Mouse (Mus musculus): ENCODE measurements around the gene Arih2. TPM values are rescaled to one million over a fixed set of nuclear protein-coding genes. Genes with fewer than 3 reads are reported as not detected.
"Not testable (repeated sequence)": the region's sequence is repeated elsewhere in the genome, so short reads cannot be mapped to it uniquely, and the experiment has no call there.

Arih2 gene
- polyA plus RNA-seq, 1 experiment from 2014 or later, result 54.8 TPM

DNA sequence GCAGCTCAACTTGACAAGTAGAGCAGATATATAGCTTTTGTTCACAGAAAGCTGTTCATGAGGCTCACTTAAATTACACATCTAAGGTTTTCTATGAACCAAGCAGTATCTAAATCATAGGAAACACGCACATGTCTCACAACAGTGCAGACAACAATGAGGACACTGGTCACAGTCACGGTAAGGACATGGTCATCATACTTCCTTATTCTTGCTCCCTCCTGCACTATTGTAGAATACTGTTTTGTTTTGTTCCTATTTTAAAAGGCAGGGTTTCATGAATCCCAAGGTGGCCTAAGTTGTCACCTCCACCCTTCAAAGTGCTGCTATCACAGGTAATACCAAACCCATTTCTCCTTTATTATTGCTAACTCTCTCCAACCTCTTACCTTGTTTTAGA, 9.4 kb downstream of the Arih2 start:
- no peak for ATAC-seq (ENCODE audit: low FRiP score)
- H3K4me3 ChIP-seq, result no peak overlapping the region
- no peaks in the 10 kb centered on the region for H3K27me3 ChIP-seq
- peaks cover 24% of the 10 kb centered on the region for H3K36me3 ChIP-seq
- no peaks in the 10 kb centered on the region for H3K4me1 ChIP-seq
- WGBS, result 89% methylated on average over 2 of the region's 2 CpGs
- no peak overlapping the region for H3K27ac ChIP-seq
- no peaks in the 10 kb centered on the region for H3K9me3 ChIP-seq (replicated peaks)
- H3K9ac ChIP-seq, result no peak overlapping the region
- H3K4me2 ChIP-seq (replicated peaks), result no peak overlapping the region

DNA sequence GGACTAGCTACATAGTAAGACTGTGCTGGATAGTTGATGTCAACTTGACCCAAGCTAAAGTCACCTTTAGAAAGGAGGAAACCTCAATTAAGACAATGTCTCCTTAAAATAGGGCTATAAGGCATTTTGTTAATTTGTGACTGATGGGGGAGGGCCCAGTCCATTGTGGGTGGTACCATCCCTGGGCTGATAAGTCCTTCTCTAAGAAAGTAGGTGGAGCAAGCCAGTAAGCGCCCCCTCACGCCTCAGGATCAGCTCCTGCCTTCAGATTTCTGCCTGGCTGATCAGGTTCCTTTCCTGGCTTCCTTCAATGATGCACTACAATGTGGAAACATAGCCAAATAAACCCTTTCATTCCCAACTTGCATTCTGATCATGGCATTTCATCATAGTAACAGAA, 13.8 kb downstream of the Arih2 start:
- Histone ChIP-seq H3K27me3 (no peaks in the 10 kb centered on the region), H3K4me1 (no peaks in the 10 kb centered on the region), H3K36me3 (peaks cover 11% of the 10 kb centered on the region), H3K9ac (no peak overlapping the region), H3K4me2 (replicated peaks) (no peak overlapping the region), H3K4me3 (no peak overlapping the region), H3K27ac (no peak overlapping the region), H3K9me3 (replicated peaks) (no peaks in the 10 kb centered on the region)
- no peak for ATAC-seq (ENCODE audit: low FRiP score)
- WGBS, result 82% methylated on average over 2 of the region's 2 CpGs

DNA sequence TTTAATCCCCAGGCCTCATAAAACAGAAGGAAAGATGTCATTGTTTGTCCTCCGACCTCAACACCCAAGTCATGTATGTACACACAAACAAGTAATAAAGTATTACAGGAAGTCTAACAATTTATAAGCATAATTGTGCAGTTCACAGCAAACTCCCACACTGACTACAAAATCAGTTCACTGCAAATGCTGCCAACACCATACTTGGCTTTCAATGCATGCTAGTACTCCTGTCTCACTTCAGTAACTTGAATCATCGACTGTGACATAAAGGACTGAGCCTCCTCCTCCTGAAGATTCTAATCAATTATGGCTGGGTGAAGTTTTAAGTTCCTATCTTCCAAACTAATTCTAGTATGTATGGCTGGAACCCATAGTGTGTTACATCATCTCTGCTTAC, 15.3 kb downstream of the Arih2 start:
- no peaks in the 10 kb centered on the region for H3K27me3 ChIP-seq
- 0 out of 2 replicates have a peak, but pooled peaks cover 3% of the 10 kb centered on the region for H3K36me3 ChIP-seq
- WGBS, result 85% methylated on average over 2 of the region's 2 CpGs
- no peak for ATAC-seq (ENCODE audit: low FRiP score)
- no peaks in the 10 kb centered on the region for H3K9me3 ChIP-seq (replicated peaks)
- H3K27ac ChIP-seq, result no peak overlapping the region
- no peak overlapping the region for H3K4me3 ChIP-seq
- H3K4me1 ChIP-seq, result no peaks in the 10 kb centered on the region
- no peak overlapping the region for H3K4me2 ChIP-seq (replicated peaks)
- no peak overlapping the region for H3K9ac ChIP-seq

DNA sequence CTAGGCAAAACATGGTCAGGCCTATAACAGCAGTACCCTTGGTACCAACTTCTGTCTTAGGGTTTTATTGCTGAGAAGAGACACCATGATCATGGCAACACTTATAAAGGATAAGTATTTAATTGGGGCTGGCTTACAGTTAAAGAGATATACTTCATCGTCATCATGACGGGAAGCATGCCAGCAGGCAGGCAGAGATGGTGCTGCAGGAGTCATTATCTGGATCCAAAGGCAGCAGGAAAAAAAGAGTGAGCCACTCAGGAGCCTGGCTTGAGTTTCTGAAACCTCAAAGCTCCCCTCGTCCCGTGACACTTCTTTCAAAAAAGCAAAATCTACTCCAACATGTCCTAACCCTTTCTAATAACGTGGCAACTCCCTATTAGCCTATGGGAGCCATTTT, 16.8 kb downstream of the Arih2 start:
- 90% methylated on average over 5 of the region's 5 CpGs for WGBS
- no peaks in the 10 kb centered on the region for H3K27me3 ChIP-seq
- no peak overlapping the region for H3K9ac ChIP-seq
- no peak overlapping the region for H3K4me2 ChIP-seq (replicated peaks)
- no peak overlapping the region for H3K27ac ChIP-seq
- H3K9me3 ChIP-seq (replicated peaks), result no peaks in the 10 kb centered on the region
- no peaks in the 10 kb centered on the region for H3K4me1 ChIP-seq
- H3K4me3 ChIP-seq, result no peak overlapping the region
- ATAC-seq (ENCODE audit: low FRiP score), result no peak
- 0 out of 2 replicates have a peak, but pooled peaks cover 7% of the 10 kb centered on the region for H3K36me3 ChIP-seq

DNA sequence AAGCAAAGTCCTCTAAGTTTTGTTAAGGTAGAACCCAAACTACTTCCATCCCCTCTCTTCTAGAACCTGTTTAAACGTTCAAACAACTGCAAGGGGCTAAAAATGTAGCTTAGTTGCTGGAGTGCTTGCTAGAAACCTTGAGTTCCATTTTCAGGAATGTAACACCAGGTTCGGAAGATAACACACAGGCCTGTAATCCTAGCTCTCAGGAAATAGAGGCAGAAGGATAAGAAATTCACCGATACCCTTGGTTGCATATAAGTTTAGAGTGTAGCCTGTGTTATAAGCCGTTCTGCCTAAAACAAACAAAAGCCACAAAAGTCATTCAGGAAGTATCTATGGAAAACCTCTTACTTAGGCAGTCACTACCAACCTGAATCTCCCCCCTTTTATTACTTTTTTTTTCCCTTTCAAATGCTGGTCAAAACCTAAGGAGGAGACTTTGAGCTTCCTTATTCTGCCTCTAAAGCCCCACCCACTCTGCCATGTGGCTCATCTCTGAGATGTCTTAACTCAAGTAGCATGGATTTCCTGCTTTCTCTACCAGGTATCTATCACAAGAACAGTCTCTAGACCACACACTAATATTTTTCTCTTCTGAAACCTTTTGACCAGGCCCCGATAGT, 17.4 kb downstream of the Arih2 start:
- H3K36me3 ChIP-seq, result 0 out of 2 replicates have a peak, but pooled peaks cover 7% of the 10 kb centered on the region
- H3K27ac ChIP-seq, result no peak overlapping the region
- ATAC-seq (ENCODE audit: low FRiP score), result no peak
- no peak overlapping the region for H3K4me2 ChIP-seq (replicated peaks)
- WGBS, result 95% methylated on average over 5 of the region's 5 CpGs
- H3K4me1 ChIP-seq, result no peaks in the 10 kb centered on the region
- no peak overlapping the region for H3K9ac ChIP-seq
- no peaks in the 10 kb centered on the region for H3K9me3 ChIP-seq (replicated peaks)
- no peak overlapping the region for H3K4me3 ChIP-seq
- no peaks in the 10 kb centered on the region for H3K27me3 ChIP-seq

DNA sequence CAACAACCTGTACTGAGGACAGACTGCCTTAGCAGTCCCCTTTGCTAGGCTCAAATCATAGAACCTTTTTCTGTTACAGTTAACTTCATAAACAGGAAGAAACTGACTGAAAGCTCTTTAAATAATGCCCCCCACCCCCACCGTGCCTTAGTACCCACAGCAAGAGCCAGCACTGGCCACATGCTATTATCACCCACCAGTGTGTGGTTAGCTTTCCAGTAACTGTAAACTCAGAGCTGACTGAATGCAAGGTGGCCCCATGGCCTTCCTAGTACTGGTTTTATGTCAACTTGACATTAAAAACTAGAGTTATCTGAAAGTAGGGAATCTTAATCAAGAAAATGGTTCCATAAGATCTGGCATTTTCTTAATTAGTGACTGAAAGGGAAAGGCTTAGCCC, 18.5 kb downstream of the Arih2 start:
- no peak overlapping the region for H3K27ac ChIP-seq
- ATAC-seq (ENCODE audit: low FRiP score), result no peak
- WGBS, result 85% methylated on average over 1 of the region's 1 CpGs
- H3K9ac ChIP-seq, result no peak overlapping the region
- H3K4me1 ChIP-seq, result no peaks in the 10 kb centered on the region
- no peak overlapping the region for H3K4me3 ChIP-seq
- H3K36me3 ChIP-seq, result peaks cover 8% of the 10 kb centered on the region; the same call in 1 of the 2 replicates
- no peaks in the 10 kb centered on the region for H3K27me3 ChIP-seq
- H3K4me2 ChIP-seq (replicated peaks), result no peak overlapping the region
- H3K9me3 ChIP-seq (replicated peaks), result no peaks in the 10 kb centered on the region

DNA sequence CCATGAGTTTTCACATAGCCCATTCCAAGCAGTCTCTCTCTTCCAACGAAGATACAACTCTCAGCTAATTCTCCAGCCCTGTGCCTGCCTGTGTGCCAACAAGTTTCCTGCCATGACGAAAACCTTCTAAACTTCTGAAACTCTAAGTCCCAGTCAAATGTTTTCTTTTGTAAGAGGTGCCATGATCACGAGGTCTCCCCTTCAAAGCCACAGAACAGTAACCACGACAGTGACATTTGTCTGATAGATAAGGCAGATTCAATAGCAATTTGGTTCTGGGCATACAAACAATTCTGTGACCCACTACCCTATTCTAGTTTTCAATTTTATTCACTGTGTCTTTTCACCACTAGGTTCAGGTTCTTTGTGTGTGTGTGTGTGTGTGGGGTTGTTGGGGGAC, 21.0 kb downstream of the Arih2 start:
- ATAC-seq (ENCODE audit: low FRiP score), result no peak
- H3K4me1 ChIP-seq, result no peaks in the 10 kb centered on the region
- no peak overlapping the region for H3K4me2 ChIP-seq (replicated peaks)
- H3K27ac ChIP-seq, result no peak overlapping the region
- H3K27me3 ChIP-seq, result no peaks in the 10 kb centered on the region
- no peak overlapping the region for H3K4me3 ChIP-seq
- no peaks in the 10 kb centered on the region for H3K9me3 ChIP-seq (replicated peaks)
- no peak overlapping the region for H3K9ac ChIP-seq
- peaks cover 14% of the 10 kb centered on the region; the same call in 1 of the 2 replicates for H3K36me3 ChIP-seq
- 90% methylated on average over 4 of the region's 4 CpGs for WGBS

DNA sequence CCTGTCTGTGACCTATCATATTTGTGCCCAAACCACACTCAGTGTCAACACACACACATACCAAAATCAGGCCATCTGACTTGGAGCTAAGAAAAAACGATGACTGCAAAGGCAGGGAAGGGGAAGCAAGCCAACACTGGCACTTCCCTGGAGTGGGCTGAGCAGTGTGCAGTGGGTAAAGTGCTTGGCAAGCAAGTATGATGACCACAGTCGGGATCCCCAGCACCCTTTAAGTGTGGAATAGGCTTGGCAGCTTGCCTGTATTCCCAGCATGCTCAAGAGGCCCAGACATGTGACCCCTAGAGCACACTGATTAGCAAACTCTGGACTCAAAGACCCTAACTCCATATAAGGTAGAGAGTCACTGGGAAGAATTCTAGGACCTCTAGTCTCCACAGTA, 22.7 kb downstream of the Arih2 start:
- Histone ChIP-seq H3K4me1 (no peaks in the 10 kb centered on the region), H3K27ac (no peak overlapping the region), H3K4me3 (no peak overlapping the region), H3K4me2 (replicated peaks) (no peak overlapping the region), H3K36me3 (peaks cover 14% of the 10 kb centered on the region; the same call in 1 of the 2 replicates), H3K9me3 (replicated peaks) (no peaks in the 10 kb centered on the region), H3K9ac (no peak overlapping the region), H3K27me3 (no peaks in the 10 kb centered on the region)
- ATAC-seq (ENCODE audit: low FRiP score), result no peak
- 85% methylated on average over 2 of the region's 2 CpGs for WGBS

DNA sequence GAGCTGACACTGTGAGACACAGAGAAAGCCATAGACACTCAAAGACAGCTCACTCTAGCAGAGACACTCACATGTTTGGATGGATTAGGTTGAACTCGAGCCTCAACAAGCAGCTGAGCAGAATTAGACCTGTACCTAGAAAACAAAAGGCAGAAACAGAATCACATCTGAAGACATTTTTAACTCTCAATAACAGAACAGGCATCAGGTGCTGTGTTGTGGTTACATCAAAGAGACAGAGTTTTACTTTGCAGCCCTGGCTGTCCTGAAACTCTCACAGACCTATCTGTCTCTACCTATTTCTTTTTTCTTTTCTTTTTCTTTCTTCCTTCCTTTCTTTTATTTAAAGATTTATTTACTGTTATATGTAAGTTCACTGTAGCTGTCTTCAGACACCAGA, 31.9 kb downstream of the Arih2 start:
- peaks cover 50% of the 10 kb centered on the region for H3K36me3 ChIP-seq
- H3K4me1 ChIP-seq, result no peaks in the 10 kb centered on the region
- H3K4me2 ChIP-seq (replicated peaks), result no peak overlapping the region
- no peak overlapping the region for H3K9ac ChIP-seq
- ATAC-seq (ENCODE audit: low FRiP score), result no peak
- H3K27ac ChIP-seq, result no peak overlapping the region
- no peaks in the 10 kb centered on the region for H3K9me3 ChIP-seq (replicated peaks)
- H3K27me3 ChIP-seq, result no peaks in the 10 kb centered on the region
- no peak overlapping the region for H3K4me3 ChIP-seq
- 90% methylated on average over 1 of the region's 1 CpGs for WGBS

DNA sequence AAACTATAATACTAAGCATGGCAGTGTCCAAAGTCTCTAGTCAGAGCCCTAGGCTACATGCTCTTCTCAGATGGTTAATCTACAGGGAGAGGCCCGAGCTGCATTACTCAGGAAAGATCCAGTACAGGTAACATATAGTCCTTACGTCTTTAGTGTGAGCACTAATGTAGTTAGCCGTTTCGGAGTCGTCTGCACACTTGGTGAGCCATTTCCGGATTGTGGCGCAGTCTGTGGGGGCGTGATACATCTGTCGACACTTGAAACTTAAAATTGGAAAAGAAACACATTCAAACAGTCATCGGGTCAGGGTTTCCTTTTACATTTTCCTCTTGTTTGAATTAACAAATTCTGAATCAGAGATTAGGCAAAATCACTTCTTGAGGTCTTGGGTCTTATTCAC, 37.7 kb downstream of the Arih2 start:
- Histone ChIP-seq H3K4me2 (replicated peaks) (no peak overlapping the region), H3K9ac (no peak overlapping the region), H3K4me3 (no peak overlapping the region), H3K4me1 (no peaks in the 10 kb centered on the region), H3K27me3 (no peaks in the 10 kb centered on the region), H3K36me3 (peaks cover 79% of the 10 kb centered on the region), H3K9me3 (replicated peaks) (no peaks in the 10 kb centered on the region), H3K27ac (no peak overlapping the region)
- WGBS, result 96% methylated on average over 10 of the region's 10 CpGs
- no peak for ATAC-seq (ENCODE audit: low FRiP score)

DNA sequence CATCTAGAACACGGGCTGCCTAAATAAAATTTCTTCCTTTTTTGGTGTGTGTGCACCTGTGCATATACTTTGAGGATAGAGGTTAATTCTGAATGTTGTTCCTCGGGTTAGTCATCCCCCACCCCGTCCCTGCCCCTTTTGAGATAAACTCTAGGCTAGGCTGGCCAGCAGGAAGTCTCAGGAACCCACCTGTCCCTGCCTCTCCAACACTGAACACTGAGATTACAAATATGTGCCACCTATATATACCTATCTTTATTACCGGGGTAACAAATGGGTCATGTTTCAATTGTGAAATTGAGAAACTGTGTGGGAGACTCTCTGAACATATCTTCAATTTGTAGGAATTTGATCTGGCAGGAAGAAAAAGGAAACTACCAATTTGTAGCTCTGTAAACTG, 40.3 kb downstream of the Arih2 start:
- no peak overlapping the region for H3K27ac ChIP-seq
- H3K27me3 ChIP-seq, result no peaks in the 10 kb centered on the region
- 95% methylated on average over 4 of the region's 4 CpGs for WGBS
- H3K4me1 ChIP-seq, result no peaks in the 10 kb centered on the region
- no peak for ATAC-seq (ENCODE audit: low FRiP score)
- H3K36me3 ChIP-seq, result peaks cover 93% of the 10 kb centered on the region
- no peak overlapping the region for H3K4me3 ChIP-seq
- H3K9me3 ChIP-seq (replicated peaks), result no peaks in the 10 kb centered on the region
- no peak overlapping the region for H3K4me2 ChIP-seq (replicated peaks)
- H3K9ac ChIP-seq, result no peak overlapping the region

DNA sequence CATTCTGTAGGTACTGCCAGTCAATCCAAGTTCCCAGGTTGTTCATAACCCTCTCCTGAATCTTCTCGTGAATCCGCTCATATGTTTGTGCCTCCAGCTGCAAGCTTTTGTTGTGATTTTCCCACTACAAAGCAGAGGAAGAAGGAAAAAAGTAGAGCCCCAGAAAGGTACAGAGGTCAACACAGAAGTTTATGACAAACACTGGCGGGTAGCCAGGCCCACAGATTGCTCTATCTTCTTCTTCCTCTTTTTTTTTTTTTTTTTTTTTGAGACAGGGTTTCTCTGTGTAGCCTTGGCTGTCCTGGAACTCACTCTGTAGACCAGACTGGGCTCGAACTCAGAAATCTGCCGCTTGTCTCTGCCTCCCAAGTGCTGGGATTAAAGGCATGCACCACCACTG, 41.3 kb downstream of the Arih2 start:
- WGBS, result 93% methylated on average over 5 of the region's 5 CpGs
- not testable (repeated sequence) for ATAC-seq (ENCODE audit: low FRiP score); H3K27ac ChIP-seq; H3K27me3 ChIP-seq; H3K4me2 ChIP-seq (replicated peaks); H3K4me1 ChIP-seq; H3K9me3 ChIP-seq (replicated peaks); H3K9ac ChIP-seq; H3K4me3 ChIP-seq
- peaks cover 94% of the 10 kb centered on the region for H3K36me3 ChIP-seq

DNA sequence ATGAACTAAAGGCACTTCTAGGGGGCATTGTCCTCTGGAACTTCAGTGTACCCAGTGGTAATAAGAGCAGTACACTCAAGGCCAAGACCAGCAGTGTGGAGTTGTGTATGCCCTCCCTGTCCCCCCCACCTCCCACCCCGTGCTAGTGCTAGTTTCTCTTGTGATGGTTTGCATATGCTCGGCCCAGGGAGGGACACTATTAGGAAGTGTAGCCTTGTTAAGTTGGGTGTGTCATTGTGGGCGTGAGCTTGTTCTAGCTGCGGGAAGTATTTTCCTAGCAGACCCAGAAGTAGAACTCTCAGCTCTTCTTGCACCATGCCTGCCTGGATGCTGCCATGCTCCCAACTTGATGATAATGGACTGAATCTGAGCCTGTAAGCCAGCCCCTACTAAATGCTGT, 47.2 kb downstream of the Arih2 start:
- peaks cover 44% of the 10 kb centered on the region for H3K36me3 ChIP-seq

More for the DNA sequence above, 47.2 kb downstream of the Arih2 start:
- no peaks in the 10 kb centered on the region for H3K9me3 ChIP-seq (replicated peaks)
- H3K4me1 ChIP-seq, result peaks cover 4% of the 10 kb centered on the region; the same call in 1 of the 2 replicates
- no peak overlapping the region for H3K4me3 ChIP-seq
- 87% methylated on average over 4 of the region's 4 CpGs for WGBS
- H3K27me3 ChIP-seq, result no peaks in the 10 kb centered on the region
- no peak for ATAC-seq (ENCODE audit: low FRiP score)
- no peak overlapping the region for H3K27ac ChIP-seq
- no peak overlapping the region for H3K4me2 ChIP-seq (replicated peaks)
- no peak overlapping the region for H3K9ac ChIP-seq
